Mouse (Mus musculus): Measurements from ENCODE around the gene Gldc. TPM values are rescaled to one million over a fixed set of nuclear protein-coding genes. Genes with fewer than 3 reads are reported as not detected.
"Not testable (repeated sequence)": the region's sequence is repeated elsewhere in the genome, so short reads cannot be mapped to it uniquely, and the experiment has no call there.

The Gldc gene
- 1 to 10 TPM; 1.3 to 1.7 TPM for total RNA-seq (2021)
- long read RNA-seq, experiment 1, partial matches to known transcripts = 0 of 3 reads
- long read RNA-seq, experiment 1, other reads (novel, unspliced or antisense) = 2 of 3 reads
- long read RNA-seq, experiment 2, transcript Gldc-201 (25 exons, 3,767 nt) = major isoform, 6 of 7 reads
- long read RNA-seq, experiment 2, partial matches to known transcripts = 0 of 7 reads
- long read RNA-seq, experiment 2, other reads (novel, unspliced or antisense) = 1 of 7 reads

- peak; percentile 20 to 29 for DNase-seq (ENCODE audit: low spot score in 2 of 2)
Measured at GRCm38 (mm10) chr19:30174919-30175571, at the start of gene Gldc. Gldc (minus strand) TSS chr19:30175429.

DNA sequence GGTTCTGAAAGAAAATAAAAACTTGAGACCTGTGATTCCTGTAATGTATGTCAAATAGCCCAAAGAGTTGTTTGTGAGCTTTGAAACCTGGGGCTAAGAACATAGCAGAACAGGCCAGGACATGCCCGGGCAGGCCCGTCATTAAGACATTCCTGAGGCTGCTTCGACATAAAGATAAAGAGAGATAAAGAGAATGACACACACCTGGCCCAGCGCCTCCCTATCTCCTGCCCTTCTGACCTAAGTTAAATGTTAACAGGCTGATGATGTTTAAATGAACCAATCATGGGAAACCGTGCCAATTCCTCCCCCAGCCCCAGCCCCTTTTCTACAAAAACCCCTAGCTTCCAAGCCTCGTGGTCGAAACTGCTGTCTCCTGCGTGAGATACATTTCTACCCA, 47.4 kb upstream of the Gldc start:
- not testable (repeated sequence) for DNase-seq (ENCODE audit: low spot score in 2 of 2)

DNA sequence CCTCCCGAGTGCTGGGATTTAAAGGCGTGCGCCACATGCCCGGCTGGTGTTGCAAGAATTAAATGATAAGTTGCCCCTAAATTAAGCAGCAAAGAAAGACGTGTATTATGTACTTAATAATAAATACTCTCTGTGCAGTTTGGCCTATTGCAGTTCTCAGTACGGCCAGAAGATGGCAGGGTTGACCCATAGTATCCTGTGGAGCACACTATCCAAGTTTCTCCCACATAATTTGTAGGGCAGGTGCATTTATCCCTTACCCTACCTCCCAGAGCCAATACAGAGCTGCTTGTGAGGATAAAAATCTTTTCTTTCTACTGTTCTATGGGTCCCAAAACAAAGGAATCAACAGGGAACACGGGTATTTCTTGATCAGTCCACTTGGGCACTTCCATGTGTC, 42.1 kb upstream of the Gldc start:
- DNase-seq (ENCODE audit: low spot score in 2 of 2) = peak; percentile 50 to 59

DNA sequence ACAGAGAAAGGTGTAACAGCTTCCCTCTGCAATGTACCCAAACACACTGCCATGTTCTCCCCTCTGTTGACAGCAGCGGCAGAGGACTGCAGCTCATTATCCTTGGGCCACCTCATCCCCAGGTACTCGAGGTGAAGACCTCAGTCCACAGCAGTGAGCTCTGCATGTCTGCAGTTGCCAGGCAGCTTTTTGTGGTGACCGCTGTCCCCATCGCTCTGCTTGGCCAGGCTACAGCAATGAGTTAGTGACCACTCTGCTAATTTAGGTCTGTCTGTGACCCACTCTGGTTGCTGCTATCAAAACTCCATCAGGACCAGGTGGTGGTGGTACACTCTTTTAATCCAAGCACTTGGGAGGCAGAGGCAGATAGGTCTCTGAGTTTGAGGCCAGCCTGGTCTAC, 41.0 kb upstream of the Gldc start:
- DNase-seq (ENCODE audit: low spot score in 2 of 2) = no peak

- not testable (repeated sequence) for DNase-seq (ENCODE audit: low spot score in 2 of 2)
Measured at GRCm38 (mm10) chr19:30215736-30216135, 40.5 kb upstream of the Gldc start.

DNA sequence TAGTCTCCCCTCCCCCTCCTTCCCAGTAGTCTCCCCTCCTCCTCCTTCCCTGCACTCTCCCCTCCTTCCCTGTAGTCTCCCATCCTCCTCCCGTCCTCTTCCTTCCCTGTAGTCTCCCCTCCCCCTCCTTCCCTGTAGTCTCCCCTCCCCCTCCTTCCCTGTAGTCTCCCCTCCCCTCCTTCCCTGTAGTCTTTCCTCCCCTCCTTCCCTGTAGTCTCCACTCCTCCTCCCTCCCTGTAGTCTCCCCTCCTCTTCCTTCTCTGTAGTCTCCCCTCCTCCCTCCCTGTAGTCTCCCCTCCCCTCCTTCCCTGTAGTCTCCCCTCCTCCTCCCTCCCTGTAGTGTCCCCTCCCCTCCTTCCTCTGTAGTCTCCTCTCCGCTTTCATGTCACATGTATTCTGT, 38.8 kb upstream of the Gldc start:
- no peak for DNase-seq (ENCODE audit: low spot score in 2 of 2)

- DNase-seq (ENCODE audit: low spot score in 2 of 2) = not testable (repeated sequence)
Measured at GRCm38 (mm10) chr19:30209006-30209405, 33.8 kb upstream of the Gldc start.

DNA sequence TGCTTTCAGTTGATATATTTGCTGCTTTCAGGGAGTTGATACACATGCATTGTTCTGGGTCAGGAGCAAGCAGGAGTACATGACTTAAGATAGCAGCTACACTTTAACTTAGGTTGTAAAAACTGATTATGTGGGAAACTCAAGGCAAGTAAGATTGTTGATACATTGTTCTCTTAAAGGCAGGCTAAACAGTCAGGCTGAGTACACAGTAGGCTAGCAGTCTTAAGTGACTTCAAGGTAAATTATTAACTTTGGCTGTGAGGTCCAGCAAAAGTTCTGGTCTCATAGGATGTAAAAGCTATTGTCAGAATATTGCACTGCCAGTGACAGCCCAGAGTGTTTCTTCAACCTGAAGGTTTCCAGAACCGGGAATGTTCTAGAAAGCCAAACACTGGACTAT, 31.8 kb upstream of the Gldc start:
- no peak for DNase-seq (ENCODE audit: low spot score in 2 of 2)

GRCm38 (mm10) chr19:30205874-30206273, 30.6 kb upstream of the Gldc start:
- DNase-seq (ENCODE audit: low spot score in 2 of 2) = no peak

GRCm38 (mm10) chr19:30205159-30205816, 30.1 kb upstream of the Gldc start:
- DNase-seq (ENCODE audit: low spot score in 2 of 2) = peak; percentile 17 to 20

DNA sequence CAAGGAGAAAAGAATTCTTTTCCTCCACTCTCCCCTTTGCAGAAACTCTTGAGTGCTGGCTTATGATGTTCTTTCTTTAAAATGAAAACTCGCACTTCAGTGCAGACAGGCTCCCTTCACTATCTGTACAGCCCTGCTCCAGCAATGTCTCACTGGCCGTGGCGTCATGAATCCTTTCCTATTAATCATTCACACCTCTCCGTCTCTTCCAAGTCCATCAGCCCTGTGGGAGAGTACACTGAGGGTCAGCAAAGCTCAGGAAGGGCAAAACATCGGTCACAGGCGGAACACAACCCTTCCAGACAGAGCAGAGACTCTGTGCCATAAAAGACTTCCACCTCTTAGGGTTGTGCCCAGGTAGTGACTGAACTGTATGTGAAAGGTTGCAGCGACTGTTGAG, 26.9 kb upstream of the Gldc start:
- DNase-seq (ENCODE audit: low spot score in 2 of 2) = no peak

GRCm38 (mm10) chr19:30194999-30195398, 19.8 kb upstream of the Gldc start:
- DNase-seq (ENCODE audit: low spot score in 2 of 2) = no peak

- no peak for DNase-seq (ENCODE audit: low spot score in 2 of 2)
Measured at GRCm38 (mm10) chr19:30187232-30187631, 12.0 kb upstream of the Gldc start.

DNA sequence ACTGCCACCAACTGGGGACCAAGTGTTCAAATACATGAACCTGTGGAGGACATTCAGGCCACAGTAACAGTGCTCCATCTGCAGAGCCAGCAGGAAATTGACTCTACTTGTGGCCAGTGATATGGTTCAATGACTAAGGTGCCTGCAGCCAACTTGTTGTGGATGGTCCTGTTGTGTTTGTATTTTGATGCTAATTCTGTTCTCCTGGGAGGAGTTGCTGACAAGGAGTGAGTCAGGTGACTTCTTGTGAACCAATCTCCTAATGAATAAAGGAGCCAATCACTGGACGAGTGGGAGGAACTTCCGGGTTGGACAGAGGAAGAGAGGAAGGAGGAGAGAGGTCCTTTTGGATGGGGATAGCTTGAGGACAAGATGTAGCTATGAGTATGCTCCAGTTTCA, 10.3 kb upstream of the Gldc start:
- no peak for DNase-seq (ENCODE audit: low spot score in 2 of 2)

DNA sequence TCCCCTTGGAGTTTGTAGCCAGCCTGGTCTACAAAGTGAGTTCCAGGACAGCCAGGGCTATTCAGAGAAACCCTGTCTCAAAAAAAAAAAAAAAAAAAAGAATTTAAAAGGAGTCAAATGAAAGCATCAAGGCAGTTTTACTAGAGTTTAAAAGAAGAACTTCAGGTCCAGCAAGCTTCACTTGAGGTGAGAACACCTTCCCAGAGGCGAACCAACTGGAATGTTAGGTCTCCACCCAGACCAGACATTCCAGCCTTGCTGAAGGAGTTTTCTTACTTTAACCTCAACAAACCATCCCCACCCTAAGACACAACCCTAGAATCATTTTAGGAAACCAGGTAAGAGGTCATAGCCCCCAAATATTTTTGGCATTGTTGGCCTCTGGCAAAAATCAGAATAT, 4.8 kb upstream of the Gldc start:
- no peak for DNase-seq (ENCODE audit: low spot score in 2 of 2)

DNA sequence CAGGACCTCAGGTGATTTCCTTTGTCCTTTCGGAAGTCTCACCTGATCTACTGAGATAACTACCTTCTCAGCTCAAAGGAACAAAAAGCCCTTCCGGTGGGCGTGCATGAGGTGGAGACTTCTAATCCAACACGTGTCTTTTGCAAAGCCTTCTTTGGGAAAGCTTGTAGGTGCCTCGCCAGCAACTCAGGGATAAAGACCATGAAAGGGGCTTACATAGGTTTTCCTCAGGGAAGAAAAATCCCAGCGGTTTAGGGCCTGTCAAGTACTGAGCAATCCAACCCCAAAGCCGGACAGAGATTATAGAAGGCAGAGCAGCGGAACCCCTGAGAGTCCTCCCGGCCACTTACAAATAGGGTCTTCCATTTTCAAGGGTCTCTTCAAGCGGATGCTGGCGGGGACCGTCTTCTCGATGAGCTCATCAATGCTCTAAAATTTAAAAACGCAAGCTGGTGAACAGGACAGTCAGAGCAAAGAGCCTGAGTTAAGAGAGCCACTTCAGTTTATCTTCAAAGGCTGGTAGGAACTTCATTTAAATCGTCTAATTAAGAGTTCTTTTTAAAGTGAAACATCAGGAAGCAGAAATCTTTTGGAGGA, 1.1 kb downstream of the Gldc start:
- DNase-seq (ENCODE audit: low spot score in 2 of 2) = no peak

- DNase-seq (ENCODE audit: low spot score in 2 of 2) = no peak
Measured at GRCm38 (mm10) chr19:30171346-30172055, 3.7 kb downstream of the Gldc start.

DNA sequence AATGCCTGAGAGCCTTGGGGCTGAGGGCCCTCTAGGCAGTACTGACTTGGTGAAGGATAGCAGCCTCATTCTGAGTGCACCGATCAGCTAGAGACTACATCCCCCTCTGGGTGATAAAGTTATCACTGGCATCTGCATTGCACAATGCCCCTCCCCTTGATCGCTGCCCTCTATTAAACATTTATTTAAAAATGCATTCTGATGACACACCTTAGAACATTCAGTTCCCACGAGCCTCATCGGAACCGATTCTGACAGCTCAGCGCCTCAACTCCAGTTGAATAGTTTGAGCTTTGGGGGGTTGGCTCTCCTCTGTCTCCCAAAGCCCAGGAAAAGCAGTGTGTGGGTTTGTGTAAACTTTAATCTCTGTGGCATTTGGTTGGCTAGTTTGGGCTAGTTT, 4.9 kb downstream of the Gldc start:
- DNase-seq (ENCODE audit: low spot score in 2 of 2) = no peak

- no peak for DNase-seq (ENCODE audit: low spot score in 2 of 2)
Measured at GRCm38 (mm10) chr19:30166801-30167505, 8.3 kb downstream of the Gldc start.

GRCm38 (mm10) chr19:30164228-30164627, 11.0 kb downstream of the Gldc start:
- no peak for DNase-seq (ENCODE audit: low spot score in 2 of 2)

- no peak for DNase-seq (ENCODE audit: low spot score in 2 of 2)
Measured at GRCm38 (mm10) chr19:30162808-30163207, 12.4 kb downstream of the Gldc start.

All from adrenal gland, adult 18-20 months (tissue).